Mouse (Mus musculus) embryonic facial prominence, embryonic 12.5 days (tissue): ENCODE results near the gene Inpp4b. TPM values are rescaled to one million over a fixed set of nuclear protein-coding genes. Genes with fewer than 3 reads are reported as not detected.

Experiments
- ATAC-seq: fragments of 200-750 bp; cut with Nextera tagmentation; 2 replicates; pipeline ENCODE4 v1.8.0; 2017; ENCODE audit not compliant: insufficient number of reproducible peaks, insufficient read depth, low FRiP score, low TSS enrichment
- H3K27ac ChIP-seq: fragments of 300-500 bp; sonication (generic); 2 replicates; pipeline ENCODE4 v1.5.1; 2016; ENCODE audit warnings: mild to moderate bottlenecking
- H3K27me3 ChIP-seq: fragments of 300-500 bp; sonication (generic); 2 replicates; pipeline ENCODE4 v1.6.1; 2016; ENCODE audit warnings: mild to moderate bottlenecking, moderate library complexity
- H3K36me3 ChIP-seq: fragments of 300-500 bp; sonication (generic); 2 replicates; pipeline ENCODE4 v1.6.1; 2016; ENCODE audit warnings: mild to moderate bottlenecking
- H3K4me1 ChIP-seq: fragments of 300-500 bp; sonication (generic); 2 replicates; pipeline ENCODE4 v1.6.1; 2016
- H3K4me2 ChIP-seq: fragments of 300-500 bp; sonication (generic); replicated peaks from 2 replicates; pipeline ENCODE4 v1.6.1; 2016; ENCODE audit warnings: mild to moderate bottlenecking, moderate library complexity
- H3K4me3 ChIP-seq: fragments of 300-500 bp; sonication (generic); 2 replicates; pipeline ENCODE4 v1.5.1; 2016; ENCODE audit warnings: mild to moderate bottlenecking
- H3K9ac ChIP-seq: fragments of 300-500 bp; sonication (generic); 2 replicates; pipeline ENCODE4 v1.6.1; 2016; ENCODE audit warnings: mild to moderate bottlenecking, moderate library complexity
- H3K9me3 ChIP-seq: fragments of 300-500 bp; sonication (generic); 2 replicates; pipeline ENCODE4 v1.6.1; 2016; ENCODE audit warnings: mild to moderate bottlenecking, moderate library complexity
- WGBS: fragments of 180-500 bp; shearing (Covaris S2); methylation state at CpG from one replicate; pipeline ENCODE4 v1.1.7; 2016; 5-methylcytosine and 5-hydroxymethylcytosine counted together
- polyA plus RNA-seq: library from polyadenylated mRNA; unstranded; fragments of >200 nt; fragmentation: Nextera tagmentation; extraction: Ambion mirVana; gene quantifications from 2 replicates; pipeline ENCODE4 v1.2.1, GENCODE M21; 2016

Gene Inpp4b
- polyA plus RNA-seq, 1 experiment from 2014 or later, result 19.7 TPM

DNA sequence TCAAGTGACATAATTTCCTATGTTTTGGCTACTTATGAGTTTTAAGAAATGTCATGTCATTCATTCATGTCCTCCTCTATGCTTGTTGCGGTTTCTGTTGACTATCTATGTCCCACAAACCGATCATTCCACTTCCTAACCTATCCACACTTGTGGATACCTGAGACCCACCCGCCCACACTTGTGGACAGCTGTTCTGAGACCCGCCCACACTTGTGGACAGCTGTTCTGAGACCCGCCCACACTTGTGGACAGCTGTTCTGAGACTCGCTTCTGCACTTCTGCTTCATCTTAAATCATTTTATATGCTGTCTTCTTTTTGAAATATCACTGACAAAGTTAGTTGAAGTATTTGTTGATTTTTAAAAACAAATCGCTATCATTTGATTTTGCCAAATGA is 400.2 kb downstream of the Inpp4b start:
- H3K4me1 ChIP-seq, result no peaks in the 10 kb centered on the region
- no peak overlapping the region for H3K4me2 ChIP-seq
- 84% methylated on average over 7 of the region's 7 CpGs for WGBS
- no peak overlapping the region for H3K9ac ChIP-seq
- ATAC-seq, result no peak
- no peaks in the 10 kb centered on the region for H3K27me3 ChIP-seq
- H3K4me3 ChIP-seq, result no peak overlapping the region
- no peak overlapping the region for H3K27ac ChIP-seq
- no peaks in the 10 kb centered on the region for H3K9me3 ChIP-seq
- H3K36me3 ChIP-seq, result no peaks in the 10 kb centered on the region

DNA sequence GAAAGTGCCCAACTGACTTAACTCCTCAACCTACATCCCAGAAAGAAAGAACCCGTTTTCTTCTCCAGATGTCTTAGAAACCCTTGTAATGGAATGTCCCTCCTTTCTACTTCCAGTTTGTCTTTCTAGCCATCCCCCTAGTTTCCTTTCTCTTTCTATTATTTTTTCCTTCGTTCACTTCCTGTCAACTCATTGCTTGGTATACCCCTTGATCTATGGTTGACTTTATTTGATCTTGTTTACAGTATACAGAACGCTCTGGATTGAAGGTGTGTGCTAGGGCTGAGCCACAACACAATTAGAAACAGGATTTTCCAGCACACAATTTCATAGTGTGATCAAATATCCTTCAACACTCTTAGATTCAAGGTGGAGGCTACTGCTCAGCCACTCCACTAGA is 400.7 kb downstream of the Inpp4b start:
- ATAC-seq, result no peak
- H3K27me3 ChIP-seq, result no peaks in the 10 kb centered on the region
- 75% methylated on average over 3 of the region's 3 CpGs for WGBS
- H3K9me3 ChIP-seq, result no peaks in the 10 kb centered on the region
- H3K4me1 ChIP-seq, result no peaks in the 10 kb centered on the region
- no peaks in the 10 kb centered on the region for H3K36me3 ChIP-seq
- no peak overlapping the region for H3K4me2 ChIP-seq
- H3K27ac ChIP-seq, result no peak overlapping the region
- H3K9ac ChIP-seq, result no peak overlapping the region
- no peak overlapping the region for H3K4me3 ChIP-seq

DNA sequence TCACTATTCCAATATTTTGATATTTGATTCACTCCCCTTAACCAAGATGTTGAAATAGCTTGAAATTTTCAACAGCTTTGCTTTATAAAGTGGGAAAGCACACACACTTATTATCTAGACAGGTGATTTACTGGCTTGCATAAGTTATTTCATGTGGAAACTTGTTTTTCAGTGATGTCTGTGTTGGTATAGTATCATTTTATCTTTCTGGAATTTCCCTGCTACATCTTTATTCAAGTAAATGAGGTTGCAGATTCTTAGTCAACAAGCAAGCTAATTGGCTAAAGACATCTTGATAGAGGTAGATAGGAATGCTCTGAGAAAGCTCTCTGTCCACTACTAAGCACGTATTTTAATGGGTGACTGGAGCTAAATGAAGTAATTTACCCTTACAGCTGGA is 403.1 kb downstream of the Inpp4b start:
- H3K27me3 ChIP-seq, result no peaks in the 10 kb centered on the region
- no peak for ATAC-seq
- H3K4me2 ChIP-seq, result no peak overlapping the region
- no peak overlapping the region for H3K27ac ChIP-seq
- no peaks in the 10 kb centered on the region for H3K36me3 ChIP-seq
- H3K9me3 ChIP-seq, result no peaks in the 10 kb centered on the region
- no peak overlapping the region for H3K9ac ChIP-seq
- H3K4me1 ChIP-seq, result no peaks in the 10 kb centered on the region
- no peak overlapping the region for H3K4me3 ChIP-seq
- 72% methylated on average over 1 of the region's 1 CpGs for WGBS

DNA sequence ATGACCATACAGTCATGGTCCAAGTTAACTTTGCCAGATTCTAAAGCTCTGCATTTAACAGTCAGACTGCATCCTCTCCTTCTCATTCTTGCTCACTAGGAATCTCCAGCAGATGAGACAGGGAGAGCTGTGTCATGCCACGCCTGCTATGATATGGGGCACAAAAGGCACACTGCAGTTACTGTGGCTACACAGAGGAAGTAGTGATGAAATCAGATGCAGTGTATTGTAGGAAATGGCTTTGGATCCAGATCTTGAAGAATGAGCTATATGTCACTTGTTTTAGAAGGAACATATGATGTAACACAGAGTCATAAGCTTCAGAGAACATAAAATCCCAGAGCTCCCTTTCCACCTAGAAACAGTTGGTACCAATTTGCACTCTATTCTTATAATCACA is 408.8 kb downstream of the Inpp4b start:
- no peak for ATAC-seq
- H3K4me1 ChIP-seq, result no peaks in the 10 kb centered on the region
- 92% methylated on average over 1 of the region's 1 CpGs for WGBS

DNA sequence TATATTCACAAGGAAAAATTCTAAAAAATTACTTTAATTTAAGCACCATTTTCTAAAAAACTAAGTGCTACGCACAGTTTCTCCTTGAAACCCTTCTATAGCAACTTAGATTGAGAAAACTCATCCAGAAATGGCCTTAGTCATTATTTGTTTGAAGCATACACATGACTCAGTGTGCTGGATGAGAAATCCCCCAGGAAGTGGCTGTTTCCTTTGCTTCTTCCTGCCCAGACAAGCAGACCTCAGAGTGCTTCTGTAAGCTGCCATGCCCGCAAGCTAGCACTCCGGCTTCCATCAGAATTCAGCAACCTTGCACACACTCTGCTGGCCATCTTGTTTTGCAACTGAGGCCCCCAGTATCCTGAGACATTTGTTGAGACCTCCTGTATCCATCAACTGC is 414.3 kb downstream of the Inpp4b start:
- Histone ChIP-seq H3K9ac (no peak overlapping the region), H3K4me3 (no peak overlapping the region), H3K9me3 (no peaks in the 10 kb centered on the region), H3K36me3 (no peaks in the 10 kb centered on the region), H3K4me1 (0 out of 2 replicates have a peak, but pooled peaks cover 3% of the 10 kb centered on the region), H3K27me3 (no peaks in the 10 kb centered on the region), H3K27ac (no peak overlapping the region), H3K4me2 (no peak overlapping the region)
- ATAC-seq, result no peak
- 73% methylated on average over 3 of the region's 3 CpGs for whole genome bisulfite sequencing

More for the DNA sequence above, 408.8 kb downstream of the Inpp4b start:
- Histone ChIP-seq H3K4me2 (no peak overlapping the region), H3K9me3 (no peaks in the 10 kb centered on the region), H3K4me3 (no peak overlapping the region), H3K36me3 (no peaks in the 10 kb centered on the region), H3K27me3 (no peaks in the 10 kb centered on the region), H3K27ac (no peak overlapping the region), H3K9ac (no peak overlapping the region)

DNA sequence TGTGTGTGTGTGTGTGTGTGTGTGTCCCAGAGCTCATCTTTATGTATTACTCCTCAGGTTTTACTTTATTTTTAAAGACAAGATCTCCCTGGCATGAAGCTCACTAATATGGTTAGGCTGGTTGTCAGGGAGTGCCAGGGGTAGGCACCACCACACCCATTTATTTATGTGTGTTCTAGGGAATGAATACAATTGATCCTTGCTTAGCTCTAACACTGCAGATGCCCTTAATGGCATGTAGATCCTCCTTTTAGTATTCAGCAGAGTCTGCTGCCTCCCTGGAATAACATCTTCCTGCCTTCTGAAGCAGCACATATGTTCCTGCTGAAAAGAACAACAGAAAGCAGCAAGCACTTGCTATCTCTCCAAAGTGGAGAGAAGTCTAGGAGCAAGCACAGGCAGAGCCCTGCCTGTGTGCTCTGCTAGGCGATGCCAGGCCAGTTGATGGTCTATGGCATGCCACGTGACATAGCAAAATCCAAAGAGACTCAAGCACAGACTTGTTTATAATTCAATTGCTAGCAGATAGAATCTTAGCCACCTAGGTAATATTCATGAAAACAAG is 415.3 kb downstream of the Inpp4b start:
- 84% methylated on average over 2 of the region's 2 CpGs for WGBS
- no peaks in the 10 kb centered on the region for H3K27me3 ChIP-seq

DNA sequence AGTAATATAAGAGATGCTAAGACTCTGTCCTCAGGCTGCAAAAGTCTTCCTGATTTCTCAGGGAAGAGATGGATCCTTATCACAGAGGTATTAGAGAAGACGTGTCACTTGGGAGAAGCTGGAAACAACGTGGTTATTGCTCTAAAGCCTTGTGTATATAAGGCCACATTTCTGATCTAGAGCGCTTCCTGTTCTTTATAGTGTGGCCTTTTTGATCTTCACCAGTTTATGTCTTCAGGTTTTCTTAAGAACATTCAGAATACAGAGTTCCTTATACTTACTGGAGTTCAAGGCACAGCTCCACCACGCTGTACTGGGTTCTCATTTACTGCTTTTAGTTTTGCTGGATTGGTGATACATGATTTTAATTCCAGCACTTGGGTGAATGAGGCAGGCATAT is 419.1 kb downstream of the Inpp4b start:
- Histone ChIP-seq H3K27ac (no peak overlapping the region), H3K27me3 (no peaks in the 10 kb centered on the region), H3K4me3 (no peak overlapping the region), H3K4me1 (0 out of 2 replicates have a peak, but pooled peaks cover 10% of the 10 kb centered on the region), H3K4me2 (no peak overlapping the region), H3K36me3 (no peaks in the 10 kb centered on the region), H3K9ac (no peak overlapping the region), H3K9me3 (no peaks in the 10 kb centered on the region)
- no peak for ATAC-seq
- 78% methylated on average over 4 of the region's 4 CpGs for WGBS

More for the DNA sequence above, 415.3 kb downstream of the Inpp4b start:
- no peaks in the 10 kb centered on the region for H3K9me3 ChIP-seq
- H3K4me1 ChIP-seq, result 0 out of 2 replicates have a peak, but pooled peaks cover 3% of the 10 kb centered on the region
- H3K36me3 ChIP-seq, result no peaks in the 10 kb centered on the region
- H3K9ac ChIP-seq, result no peak overlapping the region
- H3K4me3 ChIP-seq, result no peak overlapping the region
- H3K4me2 ChIP-seq, result no peak overlapping the region
- ATAC-seq, result no peak
- H3K27ac ChIP-seq, result no peak overlapping the region

DNA sequence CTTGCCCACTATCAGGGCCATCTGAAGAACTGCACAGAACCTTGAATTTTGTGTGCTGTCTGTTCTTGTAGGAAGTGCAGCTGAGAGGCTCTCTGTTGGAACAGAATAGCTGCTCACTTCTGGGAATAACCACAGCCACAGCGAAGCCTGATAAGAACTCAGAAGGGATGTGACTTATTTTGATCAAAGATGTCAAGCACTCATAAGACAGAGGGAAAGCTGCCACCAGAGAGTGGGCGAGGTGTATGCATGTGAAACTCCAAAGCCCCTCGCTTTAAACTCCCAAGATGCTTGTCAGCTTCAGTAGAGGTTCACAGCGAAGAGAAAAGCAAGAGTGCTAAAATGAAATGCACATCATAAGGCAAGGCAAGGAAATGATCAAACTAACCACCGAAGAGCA is 423.7 kb downstream of the Inpp4b start:
- Histone ChIP-seq H3K9me3 (no peaks in the 10 kb centered on the region), H3K4me1 (peaks cover 37% of the 10 kb centered on the region), H3K4me3 (no peak overlapping the region), H3K4me2 (no peak overlapping the region), H3K27me3 (no peaks in the 10 kb centered on the region), H3K9ac (no peak overlapping the region), H3K36me3 (no peaks in the 10 kb centered on the region), H3K27ac (0 out of 2 replicates have a peak overlapping the region, but pooled peaks have one; percentile 92)
- no peak for ATAC-seq
- 45% methylated on average over 5 of the region's 5 CpGs for WGBS

DNA sequence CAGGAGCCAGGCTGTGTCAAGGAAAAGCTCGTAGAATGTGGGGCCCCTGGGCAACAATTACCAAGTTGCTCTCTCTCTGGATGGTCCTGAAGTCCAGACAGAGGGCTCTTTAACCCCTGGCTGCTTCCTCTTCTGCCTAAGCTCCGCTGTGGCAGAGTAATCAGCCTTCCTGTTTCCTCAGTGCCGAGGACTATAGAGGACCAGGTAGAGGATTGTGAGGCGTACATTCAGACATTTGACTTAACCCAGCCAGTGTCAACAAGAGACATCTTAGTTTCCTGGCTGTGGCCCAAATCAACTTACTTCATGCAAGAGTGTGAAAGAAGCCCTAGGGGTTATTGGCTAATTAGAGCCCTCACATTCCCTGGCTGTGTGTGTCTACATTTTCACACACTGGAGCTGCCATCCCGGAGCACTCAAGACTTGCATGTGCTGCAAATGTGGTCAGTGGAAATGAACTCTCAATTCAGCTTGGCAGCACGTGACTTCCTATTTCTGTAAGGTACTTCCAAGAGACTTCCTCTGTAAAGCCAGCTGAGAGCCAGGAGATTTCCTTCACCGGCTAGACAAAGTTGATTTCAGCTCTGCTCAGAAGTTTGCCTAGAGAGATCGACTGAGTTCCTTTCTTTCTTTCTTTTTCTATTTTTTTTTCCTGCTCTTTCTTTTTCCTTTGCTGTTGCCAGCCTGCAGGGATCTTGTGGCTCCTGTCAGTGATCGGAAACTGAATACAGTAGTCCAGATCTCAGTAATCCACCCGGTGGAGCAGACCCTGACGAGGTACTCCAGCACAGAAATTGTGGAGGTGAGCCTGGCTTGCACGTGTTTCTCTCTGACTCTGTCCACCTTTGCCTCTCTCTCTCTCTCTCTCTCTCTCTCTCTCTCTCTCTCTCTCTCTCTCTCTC is 425.3 kb downstream of the Inpp4b start:
- no peak overlapping the region for H3K9ac ChIP-seq
- H3K27me3 ChIP-seq, result no peaks in the 10 kb centered on the region
- peak; percentile 61 for ATAC-seq
- 2% methylated on average over 12 of the region's 12 CpGs for WGBS
- H3K27ac ChIP-seq, result peak overlapping the region; percentile 92
- H3K9me3 ChIP-seq, result no peaks in the 10 kb centered on the region
- no peaks in the 10 kb centered on the region for H3K36me3 ChIP-seq
- peak overlapping the region; percentile 49 for H3K4me2 ChIP-seq
- H3K4me1 ChIP-seq, result peaks cover 40% of the 10 kb centered on the region
- H3K4me3 ChIP-seq, result peak overlapping the region; percentile 27

DNA sequence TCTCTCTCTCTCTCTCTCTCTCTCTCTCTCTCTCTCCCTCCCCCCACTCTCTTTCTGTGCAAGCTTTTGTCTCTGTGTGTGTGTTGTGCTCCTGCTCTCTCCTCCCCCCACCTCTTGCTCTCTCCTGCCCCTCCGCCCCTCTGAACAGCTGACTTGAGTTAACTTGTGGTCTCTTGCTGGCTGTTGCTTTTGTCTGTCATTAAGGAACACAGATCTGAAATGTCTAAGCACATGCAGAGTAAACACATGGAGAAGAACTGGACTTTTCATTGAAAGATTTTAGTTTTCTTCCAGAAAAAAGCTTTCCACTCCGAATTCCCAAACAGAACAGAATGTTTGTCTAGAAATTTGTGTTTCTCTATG is 425.9 kb downstream of the Inpp4b start:
- Histone ChIP-seq H3K27ac (peak overlapping the region; percentile 92), H3K36me3 (no peaks in the 10 kb centered on the region), H3K4me2 (peak overlapping the region; percentile 49), H3K9ac (no peak overlapping the region), H3K9me3 (no peaks in the 10 kb centered on the region), H3K27me3 (no peaks in the 10 kb centered on the region), H3K4me3 (peak overlapping the region; percentile 27), H3K4me1 (peaks cover 40% of the 10 kb centered on the region)
- 19% methylated on average over 2 of the region's 2 CpGs for WGBS
- ATAC-seq, result peak; percentile 80

DNA sequence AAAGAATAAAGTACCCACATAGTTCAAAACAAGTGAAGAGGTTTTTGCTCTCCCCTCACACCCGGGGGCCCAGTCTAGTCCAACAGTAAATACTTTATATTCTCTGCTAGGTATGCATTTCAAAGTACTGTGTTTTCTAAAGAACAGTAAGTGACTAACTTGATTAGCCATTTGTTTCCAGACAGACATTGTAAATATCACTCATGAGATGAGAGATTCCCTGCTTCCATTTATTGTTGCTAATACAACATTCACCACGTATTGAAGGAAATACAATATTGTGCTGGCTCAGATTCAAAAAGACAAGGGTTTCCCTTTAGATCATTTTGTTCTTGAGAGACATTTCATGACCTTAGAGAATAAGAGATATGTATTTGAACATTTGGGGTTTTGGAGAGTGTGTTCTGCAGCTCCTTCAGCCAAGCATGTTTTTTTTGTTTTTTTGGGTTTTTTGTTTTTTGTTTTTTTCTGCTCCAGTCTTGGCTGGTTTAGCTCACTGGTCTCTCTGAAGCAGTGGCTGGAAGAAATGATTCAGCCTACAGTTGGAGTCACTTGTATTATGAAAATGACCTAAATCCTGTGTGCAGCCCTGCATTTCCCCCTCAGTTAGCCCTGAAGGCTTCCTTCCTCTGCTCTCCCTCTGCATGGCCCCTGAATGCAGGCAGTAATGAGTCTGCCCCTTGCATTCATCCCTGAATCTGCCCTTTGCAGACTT is 426.5 kb downstream of the Inpp4b start:
- Histone ChIP-seq H3K9ac (no peak overlapping the region), H3K36me3 (no peaks in the 10 kb centered on the region), H3K4me3 (0 out of 2 replicates have a peak overlapping the region, but pooled peaks have one; percentile 27), H3K27ac (peak overlapping the region; percentile 92), H3K4me2 (peak overlapping the region; percentile 49), H3K9me3 (no peaks in the 10 kb centered on the region), H3K27me3 (no peaks in the 10 kb centered on the region), H3K4me1 (peaks cover 45% of the 10 kb centered on the region)
- 16% methylated on average over 2 of the region's 2 CpGs for WGBS
- ATAC-seq, result no peak
